Mouse (Mus musculus): ENCODE measurements at regions not wholly inside any gene's neighbourhood (a gene's known extent, or its start where the extent isn't known, plus 50 kb on each side); places are given as distances from the start of the nearest gene placed in this dataset.

DNA sequence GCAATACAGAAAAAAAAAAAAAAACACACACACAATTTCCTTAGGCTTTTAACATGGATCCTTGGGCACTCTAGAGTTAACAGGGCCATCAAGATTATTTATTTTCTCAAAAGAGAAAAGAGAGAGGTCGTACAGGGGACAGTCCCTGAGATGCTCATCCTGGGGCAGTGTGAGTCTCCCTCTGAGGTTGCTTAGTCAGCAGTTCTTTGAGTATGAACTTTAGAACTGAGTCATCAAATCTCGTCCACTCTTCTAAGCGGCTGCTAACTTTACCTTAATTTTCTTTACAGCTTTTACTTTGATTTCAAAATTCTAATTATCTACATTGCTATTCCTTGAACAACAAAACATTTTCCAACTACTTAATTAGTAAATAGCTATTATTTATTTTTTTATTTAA, 177.0 kb upstream of the Gnaz start:
- TF ChIP-seq POLR2A (IDR thresholded peaks at IDR 0.05; ENCODE audit: low read depth, low read length) = no peak
- no peak for TF ChIP-seq CTCF (IDR thresholded peaks at IDR 0.05; ENCODE audit: borderline replicate concordance, insufficient read depth, low read length)
